Mouse (Mus musculus): ENCODE measurements at regions not wholly inside any gene's neighbourhood (a gene's known extent, or its start where the extent isn't known, plus 50 kb on each side); places are given as distances from the start of the nearest gene placed in this dataset.
A peak's percentile ranks its signal among the peaks of the same experiment; 100 is the strongest.
"Not testable (repeated sequence)": the region's sequence is repeated elsewhere in the genome, so short reads cannot be mapped to it uniquely, and the experiment has no call there.

DNA sequence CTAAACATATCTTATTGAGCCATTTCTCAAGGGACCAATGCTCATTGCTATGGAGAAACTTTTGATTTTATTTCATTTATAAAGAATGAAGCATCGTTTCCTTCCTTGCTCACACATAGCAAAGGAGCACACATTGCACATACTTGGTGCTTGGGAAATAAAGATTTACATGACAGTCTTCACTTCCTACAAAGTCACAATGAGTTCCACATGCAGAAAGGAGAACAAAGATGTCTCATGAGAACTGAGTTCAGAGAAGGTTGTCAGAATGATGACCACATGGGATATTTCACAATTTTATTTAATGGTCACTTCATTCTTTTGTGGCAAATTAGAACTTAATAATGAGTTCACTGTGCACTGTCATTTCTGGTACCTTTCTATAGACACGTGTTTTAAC, 114.3 kb upstream of the Egfr start:
- Histone ChIP-seq H3K4me3 (no peak overlapping the region), H3K27me3 (ENCODE audit: control insufficient read depth, insufficient read depth, low read length) (no peaks in the 10 kb centered on the region), H3K9ac (ENCODE audit: low read depth, low read length) (no peak overlapping the region), H3K27ac (no peak overlapping the region), H3K4me1 (ENCODE audit: control insufficient read depth, insufficient read depth, low read length) (no peaks in the 10 kb centered on the region), H3K36me3 (ENCODE audit: control insufficient read depth, insufficient read depth, low read length) (no peaks in the 10 kb centered on the region), H3K79me2 (replicated peaks; ENCODE audit: control insufficient read depth, insufficient read depth, low read length) (no peaks in the 10 kb centered on the region)
- DNase-seq, result no peak
- 71% methylated on average over 2 of the region's 2 CpGs for WGBS
- TF ChIP-seq POLR2A (IDR thresholded peaks at IDR 0.05; ENCODE audit: insufficient read depth, low read depth, low read length), result no peak
- no peak for TF ChIP-seq EP300 (IDR thresholded peaks at IDR 0.05; ENCODE audit: insufficient read depth, low read depth, low read length)
- TF ChIP-seq CTCF (IDR thresholded peaks at IDR 0.05), result no peak
- intact Hi-C loops (cut with DNase I), result no loop called here

DNA sequence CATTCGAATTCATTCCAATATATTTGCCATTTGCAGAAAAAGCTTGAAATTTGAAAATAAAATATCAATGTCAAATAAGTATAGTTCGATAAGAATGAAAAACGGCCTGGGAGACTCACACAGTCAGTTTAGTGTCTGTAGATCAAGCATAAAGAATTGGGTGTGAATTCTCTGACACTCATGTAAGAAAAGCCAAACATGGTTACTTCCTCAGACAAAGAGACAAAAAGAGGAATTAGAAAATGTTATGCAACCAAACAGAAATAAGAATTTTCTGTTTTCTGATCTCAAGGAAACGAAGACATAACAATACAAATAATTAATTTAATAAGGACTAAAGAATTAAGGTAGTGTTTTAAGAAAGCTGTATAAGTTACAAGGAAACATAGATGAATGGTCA, 113.7 kb upstream of the Egfr start:
- TF ChIP-seq POLR2A (IDR thresholded peaks at IDR 0.05; ENCODE audit: insufficient read depth, low read depth, low read length) (no peak), CTCF (IDR thresholded peaks at IDR 0.05) (no peak), EP300 (IDR thresholded peaks at IDR 0.05; ENCODE audit: insufficient read depth, low read depth, low read length) (no peak)
- Histone ChIP-seq H3K27me3 (ENCODE audit: control insufficient read depth, insufficient read depth, low read length) (no peaks in the 10 kb centered on the region), H3K79me2 (replicated peaks; ENCODE audit: control insufficient read depth, insufficient read depth, low read length) (no peaks in the 10 kb centered on the region), H3K9ac (ENCODE audit: low read depth, low read length) (no peak overlapping the region), H3K36me3 (ENCODE audit: control insufficient read depth, insufficient read depth, low read length) (no peaks in the 10 kb centered on the region), H3K4me3 (no peak overlapping the region), H3K27ac (no peak overlapping the region), H3K4me1 (ENCODE audit: control insufficient read depth, insufficient read depth, low read length) (no peaks in the 10 kb centered on the region)
- intact Hi-C loops (cut with DNase I), result no loop called here
- WGBS, result 78% methylated on average over 4 of the region's 4 CpGs
- no peak for DNase-seq

DNA sequence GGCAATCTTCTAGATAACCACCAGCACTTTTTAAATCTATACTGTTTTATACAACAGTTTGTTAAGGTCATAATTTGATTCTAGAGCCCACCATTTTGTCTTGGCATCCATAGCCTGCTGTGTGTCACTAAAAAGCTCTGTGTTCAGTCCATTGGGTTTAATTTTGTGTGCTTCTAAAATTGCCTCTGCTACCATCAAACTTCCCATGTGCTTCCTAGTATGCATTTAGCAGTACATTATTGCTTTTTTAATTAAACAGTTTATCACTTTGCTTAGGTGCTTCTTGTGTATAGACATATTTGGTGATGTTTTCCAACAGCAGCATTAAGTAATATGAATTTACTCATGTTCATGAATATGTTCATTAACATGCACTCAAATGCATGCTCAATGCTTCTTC, 102.4 kb upstream of the Egfr start:
- no peak overlapping the region for H3K27ac ChIP-seq
- no peak overlapping the region for H3K9ac ChIP-seq (ENCODE audit: low read depth, low read length)
- TF ChIP-seq POLR2A (IDR thresholded peaks at IDR 0.05; ENCODE audit: insufficient read depth, low read depth, low read length), result no peak
- TF ChIP-seq CTCF (IDR thresholded peaks at IDR 0.05), result no peak
- TF ChIP-seq EP300 (IDR thresholded peaks at IDR 0.05; ENCODE audit: insufficient read depth, low read depth, low read length), result no peak
- no peaks in the 10 kb centered on the region for H3K79me2 ChIP-seq (replicated peaks; ENCODE audit: control insufficient read depth, insufficient read depth, low read length)
- no peaks in the 10 kb centered on the region for H3K36me3 ChIP-seq (ENCODE audit: control insufficient read depth, insufficient read depth, low read length)
- intact Hi-C loops (cut with DNase I), result no loop called here
- no peak for DNase-seq
- no peaks in the 10 kb centered on the region for H3K27me3 ChIP-seq (ENCODE audit: control insufficient read depth, insufficient read depth, low read length)
- no peaks in the 10 kb centered on the region for H3K4me1 ChIP-seq (ENCODE audit: control insufficient read depth, insufficient read depth, low read length)
- no peak overlapping the region for H3K4me3 ChIP-seq

DNA sequence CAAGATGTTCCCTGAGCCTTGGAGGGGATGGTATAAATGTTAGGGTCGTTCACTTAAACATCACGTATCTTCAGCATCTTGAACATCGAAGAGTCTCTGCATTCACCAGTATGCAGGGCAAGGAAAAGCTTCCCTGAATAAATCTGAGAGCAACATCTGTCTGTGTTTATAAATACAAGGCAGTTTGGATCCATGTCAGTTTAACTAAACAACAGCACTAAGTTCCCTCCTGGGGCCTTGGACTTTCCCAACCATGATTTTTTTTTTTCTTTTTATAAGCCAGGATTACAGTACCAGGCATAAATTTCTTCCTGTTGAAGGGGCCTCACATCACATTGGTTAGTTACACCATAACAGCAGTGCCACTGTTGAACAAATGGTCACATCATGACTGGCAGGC, 88.2 kb upstream of the Egfr start:
- intact Hi-C loops (cut with DNase I), result no loop called here
- Histone ChIP-seq H3K9ac (ENCODE audit: low read depth, low read length) (no peak overlapping the region), H3K36me3 (ENCODE audit: control insufficient read depth, insufficient read depth, low read length) (no peaks in the 10 kb centered on the region), H3K27me3 (ENCODE audit: control insufficient read depth, insufficient read depth, low read length) (no peaks in the 10 kb centered on the region), H3K4me1 (ENCODE audit: control insufficient read depth, insufficient read depth, low read length) (no peaks in the 10 kb centered on the region), H3K79me2 (replicated peaks; ENCODE audit: control insufficient read depth, insufficient read depth, low read length) (no peaks in the 10 kb centered on the region), H3K27ac (no peak overlapping the region), H3K4me3 (no peak overlapping the region)
- TF ChIP-seq EP300 (IDR thresholded peaks at IDR 0.05; ENCODE audit: insufficient read depth, low read depth, low read length), result no peak
- TF ChIP-seq CTCF (IDR thresholded peaks at IDR 0.05), result no peak
- no peak for TF ChIP-seq POLR2A (IDR thresholded peaks at IDR 0.05; ENCODE audit: insufficient read depth, low read depth, low read length)
- WGBS, result 88% methylated on average over 3 of the region's 3 CpGs
- no peak for DNase-seq

DNA sequence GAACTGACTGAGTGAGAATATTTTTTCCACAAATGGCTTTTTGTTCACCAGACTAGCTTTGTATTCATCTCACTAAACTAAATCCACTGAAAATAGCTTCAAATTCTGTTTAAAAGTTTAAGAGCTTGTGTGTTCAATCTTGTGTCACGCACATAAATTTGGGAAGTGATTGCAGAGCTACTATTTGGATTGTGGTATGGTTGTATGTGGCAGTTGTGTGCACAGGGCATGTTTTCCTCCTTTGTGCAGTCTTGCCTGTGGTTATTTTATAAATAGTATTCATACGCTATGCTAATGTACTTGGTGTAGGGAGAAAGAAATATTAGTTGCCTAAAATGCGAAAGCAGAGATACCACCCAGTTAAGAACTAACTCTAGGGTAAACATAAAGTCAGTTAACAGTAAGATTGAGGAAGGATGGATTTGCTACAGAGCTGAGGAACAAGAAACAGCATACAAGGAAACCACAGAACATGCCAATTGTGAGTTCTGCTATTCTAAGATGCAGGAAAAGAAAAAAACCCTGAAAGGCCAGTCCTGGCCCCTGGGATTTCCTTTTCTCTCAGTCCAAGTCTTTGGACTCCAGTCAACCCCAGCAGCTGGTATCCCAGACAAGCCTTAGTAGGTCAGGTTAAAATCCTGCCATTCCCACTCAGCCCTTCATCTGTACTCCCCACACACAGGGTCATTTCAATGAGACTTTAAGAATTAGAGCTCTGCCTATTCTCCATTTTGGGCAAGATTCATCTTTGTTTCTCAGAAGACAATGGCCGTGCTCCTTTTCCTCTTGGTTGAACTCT, 82.4 kb upstream of the Egfr start:
- Histone ChIP-seq H3K27ac (no peak overlapping the region), H3K4me3 (no peak overlapping the region), H3K36me3 (ENCODE audit: control insufficient read depth, insufficient read depth, low read length) (no peaks in the 10 kb centered on the region), H3K79me2 (replicated peaks; ENCODE audit: control insufficient read depth, insufficient read depth, low read length) (no peaks in the 10 kb centered on the region), H3K27me3 (ENCODE audit: control insufficient read depth, insufficient read depth, low read length) (no peaks in the 10 kb centered on the region), H3K4me1 (ENCODE audit: control insufficient read depth, insufficient read depth, low read length) (no peaks in the 10 kb centered on the region), H3K9ac (ENCODE audit: low read depth, low read length) (no peak overlapping the region)
- DNase-seq, result peak in 1 of 2 experiments; percentile 13
- TF ChIP-seq EP300 (IDR thresholded peaks at IDR 0.05; ENCODE audit: insufficient read depth, low read depth, low read length), result no peak
- no peak for TF ChIP-seq POLR2A (IDR thresholded peaks at IDR 0.05; ENCODE audit: insufficient read depth, low read depth, low read length)
- TF ChIP-seq CTCF (IDR thresholded peaks at IDR 0.05), result no peak
- WGBS, result 80% methylated on average over 4 of the region's 4 CpGs
- intact Hi-C loops (cut with DNase I), result no loop called here

DNA sequence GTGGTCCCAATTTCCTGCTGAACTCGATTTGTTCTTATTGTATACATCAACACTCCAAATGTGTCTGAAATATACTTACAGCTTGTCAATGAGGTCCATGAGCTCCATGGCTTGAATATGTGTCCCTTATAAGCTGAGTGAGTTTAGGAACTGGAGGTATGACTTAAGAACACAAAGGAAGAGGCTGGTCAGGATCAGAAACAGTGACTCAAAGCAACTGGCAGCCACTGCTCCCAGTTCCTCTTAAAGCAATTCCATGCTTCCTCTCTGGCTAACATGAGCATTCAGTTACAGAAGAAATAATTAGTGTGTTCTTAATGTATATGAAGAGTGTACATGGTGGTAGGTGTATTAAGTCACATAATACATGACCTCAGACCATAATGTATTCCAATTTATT, 81.7 kb upstream of the Egfr start:
- no peaks in the 10 kb centered on the region for H3K4me1 ChIP-seq (ENCODE audit: control insufficient read depth, insufficient read depth, low read length)
- WGBS, result 26% methylated on average over 1 of the region's 1 CpGs
- no peaks in the 10 kb centered on the region for H3K36me3 ChIP-seq (ENCODE audit: control insufficient read depth, insufficient read depth, low read length)
- H3K27ac ChIP-seq, result no peak overlapping the region
- H3K4me3 ChIP-seq, result no peak overlapping the region
- intact Hi-C loops (cut with DNase I), result no loop called here
- no peak overlapping the region for H3K9ac ChIP-seq (ENCODE audit: low read depth, low read length)
- no peaks in the 10 kb centered on the region for H3K27me3 ChIP-seq (ENCODE audit: control insufficient read depth, insufficient read depth, low read length)
- no peaks in the 10 kb centered on the region for H3K79me2 ChIP-seq (replicated peaks; ENCODE audit: control insufficient read depth, insufficient read depth, low read length)
- no peak for DNase-seq
- TF ChIP-seq POLR2A (IDR thresholded peaks at IDR 0.05; ENCODE audit: insufficient read depth, low read depth, low read length) (no peak), CTCF (IDR thresholded peaks at IDR 0.05) (no peak), EP300 (IDR thresholded peaks at IDR 0.05; ENCODE audit: insufficient read depth, low read depth, low read length) (no peak)

DNA sequence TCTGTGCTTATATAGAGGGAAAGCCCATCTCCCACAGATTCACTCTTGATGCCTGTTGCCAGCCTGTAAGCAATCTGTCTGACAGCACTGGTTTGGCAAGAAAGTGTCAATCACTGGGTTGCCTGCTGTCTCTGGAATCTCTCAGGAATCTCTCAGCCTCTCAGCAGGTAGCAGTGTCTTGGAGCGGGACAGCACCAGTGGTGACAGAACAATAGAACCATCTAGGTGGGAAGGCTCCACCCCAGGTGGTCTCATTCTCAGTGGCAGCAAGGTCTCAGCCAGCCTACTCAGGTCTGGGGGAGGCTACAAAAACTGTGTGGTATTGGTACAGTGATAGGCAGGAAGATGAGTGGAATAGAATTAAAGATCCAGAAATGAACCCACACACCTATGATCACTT, 76.1 kb upstream of the Egfr start:
- H3K9ac ChIP-seq (ENCODE audit: low read depth, low read length); H3K27ac ChIP-seq; H3K36me3 ChIP-seq (ENCODE audit: control insufficient read depth, insufficient read depth, low read length); H3K4me3 ChIP-seq; H3K4me1 ChIP-seq (ENCODE audit: control insufficient read depth, insufficient read depth, low read length); DNase-seq; intact Hi-C loops (cut with DNase I); H3K79me2 ChIP-seq (replicated peaks; ENCODE audit: control insufficient read depth, insufficient read depth, low read length); H3K27me3 ChIP-seq (ENCODE audit: control insufficient read depth, insufficient read depth, low read length): not testable (repeated sequence)
- 29% methylated on average over 1 of the region's 1 CpGs for WGBS

All from heart, adult 2 months (tissue).